Mouse (Mus musculus) granulocyte monocyte progenitor cell, adult 5-6 weeks (primary cell): Measurements from ENCODE around the gene Prdm1. TPM values are rescaled to one million over a fixed set of nuclear protein-coding genes. Genes with fewer than 3 reads are reported as not detected.

Experiments
- ATAC-seq: replicated peaks from 2 replicates; pipeline ENCODE4 v1.8.0; 2016; ENCODE audit warnings: mild to moderate bottlenecking, moderate TSS enrichment, inconsistent platforms; ENCODE audit not compliant: poor library complexity, severe bottlenecking
- total RNA-seq, 2 experiments: library from RNA; stranded (forward) in 1 of 2; stranded (reverse) in 1 of 2; fragments of 200-712, 200-1000 nt in 1 of 2; fragments of >200 nt in 1 of 2; fragmentation: Nextera tagmentation in 1 of 2; gene quantifications; 2 replicates each; pipeline ENCODE4 v1.2.3; 2014 to 2017

Gene Prdm1
- total RNA-seq, 2 experiments from 2014 or later = 1.7 TPM; not detected in 1

GRCm38 (mm10) chr10:44427891-44428361, 100.4 kb downstream of the Prdm1 start:
- ATAC-seq = peak; percentile 55

- no peak; the same call in 1 of the 2 replicates for ATAC-seq
Observed at GRCm38 (mm10) chr10:44427426-44427825, 100.9 kb downstream of the Prdm1 start.

- ATAC-seq = peak; percentile 26; the same call in 1 of the 2 replicates
Observed at GRCm38 (mm10) chr10:44425013-44425412, 103.3 kb downstream of the Prdm1 start.

DNA sequence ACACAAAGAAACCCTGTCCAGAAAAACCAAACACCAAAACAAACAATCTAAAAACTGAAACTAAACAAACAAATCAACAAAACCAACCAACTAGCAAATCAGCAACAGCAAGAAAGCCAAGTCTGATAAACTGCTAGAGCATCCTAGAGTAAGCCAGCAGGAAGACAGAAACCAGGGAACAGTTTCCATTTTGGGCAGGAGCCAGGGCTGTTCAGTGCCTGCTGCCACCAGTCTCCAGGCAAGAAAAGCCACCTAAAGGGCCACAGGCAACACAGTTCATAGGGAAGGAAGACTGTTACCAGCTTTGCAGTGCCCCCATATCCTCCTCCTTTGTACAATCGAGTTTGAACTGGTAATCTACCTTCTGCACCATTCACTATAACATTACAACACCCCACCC, 106.4 kb downstream of the Prdm1 start:
- ATAC-seq = no peak

GRCm38 (mm10) chr10:44420211-44420610, 108.1 kb downstream of the Prdm1 start:
- ATAC-seq = no peak

- ATAC-seq = no peak
Observed at GRCm38 (mm10) chr10:44418901-44419300, 109.4 kb downstream of the Prdm1 start.

- no peak for ATAC-seq
Observed at GRCm38 (mm10) chr10:44415576-44415975, 112.7 kb downstream of the Prdm1 start.

- ATAC-seq = peak; percentile 25; the same call in 1 of the 2 replicates
Observed at GRCm38 (mm10) chr10:44409958-44410357, 118.3 kb downstream of the Prdm1 start.

- no peak for ATAC-seq
Observed at GRCm38 (mm10) chr10:44409054-44409453, 119.2 kb downstream of the Prdm1 start.

DNA sequence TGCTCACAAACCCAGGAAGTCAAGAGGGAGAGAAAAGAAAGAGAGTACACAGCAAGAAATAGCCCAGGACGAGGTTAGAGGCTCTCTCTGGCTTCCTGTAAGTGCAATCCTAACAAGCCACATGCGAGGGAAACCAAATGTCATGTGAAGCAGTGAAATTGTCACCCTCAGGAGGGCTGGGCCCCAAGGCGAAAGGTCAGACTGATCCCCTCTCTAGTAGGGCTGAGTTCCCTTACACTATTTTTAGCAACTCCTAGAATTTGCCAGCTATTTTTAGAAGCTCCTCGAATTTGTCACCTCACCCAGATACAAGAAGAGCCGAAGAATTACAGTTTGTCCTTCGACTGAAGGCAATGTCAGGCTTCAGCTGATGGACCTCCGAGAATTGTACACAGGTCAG, 124.9 kb downstream of the Prdm1 start:
- no peak for ATAC-seq

DNA sequence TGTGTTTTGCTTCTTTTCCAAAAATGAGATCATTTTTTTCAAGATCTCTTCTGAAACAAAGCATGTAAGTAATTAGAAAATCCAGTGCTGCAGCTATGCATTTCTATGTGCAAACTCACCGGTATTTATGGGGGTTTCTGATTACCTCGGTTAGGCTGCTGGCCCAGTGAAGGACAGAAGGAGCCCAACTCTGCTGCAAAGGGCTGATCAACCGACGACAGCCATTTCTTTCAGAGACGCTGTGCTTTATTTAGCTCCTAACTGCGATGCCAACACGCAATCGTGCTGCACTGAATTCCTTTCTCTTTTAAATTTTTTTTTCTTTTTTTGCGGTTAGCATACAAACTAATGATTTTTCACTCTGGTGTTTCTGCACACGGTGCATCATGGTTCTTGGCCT, 126.7 kb downstream of the Prdm1 start:
- no peak for ATAC-seq

DNA sequence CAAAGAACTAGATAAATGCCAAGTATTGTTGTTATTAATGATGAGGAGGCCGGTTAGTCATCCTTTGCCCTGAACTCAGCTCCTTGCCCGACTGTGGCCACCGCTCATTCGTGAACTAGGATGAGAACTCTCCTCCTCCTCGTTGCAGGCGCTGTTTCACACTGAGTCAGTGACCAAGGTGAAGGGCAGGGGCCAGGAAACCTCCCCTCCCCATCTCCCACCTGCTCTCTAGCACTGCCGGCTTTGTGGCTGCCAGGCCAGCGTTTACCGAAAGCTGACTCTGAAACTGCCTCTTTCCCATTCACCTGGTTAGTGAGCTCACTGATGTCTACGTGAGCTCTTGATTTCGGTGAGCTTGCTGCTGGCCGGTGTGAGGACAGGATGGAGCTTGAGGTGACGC, 127.7 kb downstream of the Prdm1 start:
- no peak for ATAC-seq

- peak; percentile 65 for ATAC-seq
Observed at GRCm38 (mm10) chr10:44400119-44400518, 128.2 kb downstream of the Prdm1 start.

GRCm38 (mm10) chr10:44392855-44393254, 135.4 kb downstream of the Prdm1 start:
- no peak for ATAC-seq

DNA sequence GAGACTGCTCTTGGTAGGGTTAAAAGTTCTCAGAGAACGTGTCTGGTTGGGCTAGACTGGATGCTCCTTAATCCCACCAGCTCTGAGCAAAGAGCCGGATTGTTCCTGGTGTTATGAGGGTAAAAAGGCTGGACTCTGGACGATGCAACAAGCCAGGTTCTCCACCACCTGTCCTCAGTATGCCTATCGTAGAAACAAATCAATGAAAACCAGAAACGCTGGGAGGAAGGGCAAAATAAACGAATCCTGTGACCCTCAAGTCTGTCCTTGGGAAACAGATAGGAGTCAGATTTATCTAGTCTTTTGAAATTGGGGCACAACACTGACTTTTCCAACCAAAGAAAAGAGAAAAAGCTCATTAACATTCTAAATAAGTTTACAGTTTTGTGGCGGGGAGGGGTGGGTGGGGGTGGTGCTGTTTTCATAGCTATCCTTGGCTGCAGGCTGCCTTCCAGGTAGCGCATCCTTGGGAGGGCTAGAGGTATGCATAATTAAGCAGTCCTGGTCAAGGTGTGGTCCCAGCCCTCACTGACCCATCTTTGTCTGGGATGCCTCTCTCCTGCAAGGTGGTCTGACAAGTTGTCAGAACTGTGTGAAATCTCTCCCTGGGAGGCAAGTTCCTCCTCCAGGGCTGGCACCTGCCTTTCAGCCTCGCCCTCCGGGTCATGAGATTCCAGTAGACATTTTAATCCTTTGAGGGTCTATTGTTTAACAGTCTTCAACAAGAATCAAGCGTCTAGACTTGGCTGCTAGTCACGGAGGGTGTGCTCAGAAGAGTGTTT, 136.6 kb downstream of the Prdm1 start:
- ATAC-seq = no peak

GRCm38 (mm10) chr10:44390286-44390685, 138.0 kb downstream of the Prdm1 start:
- no peak for ATAC-seq

DNA sequence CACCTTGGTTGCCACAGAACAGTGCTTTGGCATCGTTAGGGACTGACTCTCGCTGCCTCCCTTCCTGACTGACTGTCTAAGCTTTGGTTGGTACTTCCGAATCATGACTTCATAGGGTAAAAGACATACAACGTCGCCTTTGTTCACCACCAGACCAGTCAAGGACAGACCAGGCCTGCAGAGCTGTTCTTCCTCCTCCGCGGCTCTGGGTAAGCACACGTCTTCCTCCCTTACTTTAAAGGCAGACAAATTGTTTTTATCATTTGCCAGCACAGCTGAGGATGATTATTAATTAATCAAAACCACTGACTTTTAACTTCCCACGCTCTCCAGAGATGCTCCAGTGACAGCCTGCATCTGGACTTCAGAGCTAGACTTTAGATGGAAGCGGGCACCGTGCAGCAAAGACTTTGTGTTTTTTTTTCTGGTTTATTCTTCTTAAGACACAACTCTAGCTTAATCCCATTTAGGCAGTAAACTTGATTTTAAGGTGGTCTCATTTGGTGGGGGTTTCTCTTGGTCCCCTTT, 139.5 kb downstream of the Prdm1 start:
- ATAC-seq = no peak
